Mouse (Mus musculus): ENCODE results near the gene Enox1. TPM values are rescaled to one million over a fixed set of nuclear protein-coding genes. Genes with fewer than 3 reads are reported as not detected.

Gene Enox1
- polyA plus RNA-seq, 1 experiment from 2014 or later: 18.3 TPM

- Histone ChIP-seq H3K4me3 (ENCODE audit: low read depth, low read length) (no peak overlapping the region), H3K9me3 (ENCODE audit: control insufficient read depth, low read length) (no peaks in the 10 kb centered on the region), H3K36me3 (ENCODE audit: control insufficient read depth, insufficient read depth, low read length) (no peaks in the 10 kb centered on the region), H3K27me3 (ENCODE audit: control insufficient read depth, insufficient read depth, low read length) (no peaks in the 10 kb centered on the region), H3K9ac (ENCODE audit: low read depth, low read length) (no peak overlapping the region), H3K27ac (ENCODE audit: low read depth, low read length) (no peak overlapping the region), H3K4me1 (replicated peaks; ENCODE audit: control insufficient read depth, insufficient read depth, low read length) (no peaks in the 10 kb centered on the region), H3K4me2 (replicated peaks; ENCODE audit: low read depth, low read length) (no peak overlapping the region)
- DNase-seq (ENCODE audit: low spot score): no peak
- ATAC-seq (ENCODE audit: low FRiP score): no peak
- 89% methylated on average over 2 of the region's 2 CpGs for WGBS
Observed at GRCm38 (mm10) chr14:77646196-77646595, 489.6 kb downstream of the Enox1 start.

GRCm38 (mm10) chr14:77647017-77647416 is 490.5 kb downstream of the Enox1 start:
- 95% methylated on average over 6 of the region's 6 CpGs for WGBS

GRCm38 (mm10) chr14:77648305-77648704 is 491.7 kb downstream of the Enox1 start:
- H3K4me2 ChIP-seq (replicated peaks; ENCODE audit: low read depth, low read length): no peak overlapping the region
- ATAC-seq (ENCODE audit: low FRiP score) (no peak), DNase-seq (ENCODE audit: low spot score) (no peak)
- no peaks in the 10 kb centered on the region for H3K4me1 ChIP-seq (replicated peaks; ENCODE audit: control insufficient read depth, insufficient read depth, low read length)
- 73% methylated on average over 8 of the region's 8 CpGs for WGBS
- H3K4me3 ChIP-seq (ENCODE audit: low read depth, low read length): no peak overlapping the region
- H3K9me3 ChIP-seq (ENCODE audit: control insufficient read depth, low read length): no peaks in the 10 kb centered on the region
- H3K9ac ChIP-seq (ENCODE audit: low read depth, low read length): no peak overlapping the region
- H3K27ac ChIP-seq (ENCODE audit: low read depth, low read length): no peak overlapping the region
- no peaks in the 10 kb centered on the region for H3K36me3 ChIP-seq (ENCODE audit: control insufficient read depth, insufficient read depth, low read length)
- H3K27me3 ChIP-seq (ENCODE audit: control insufficient read depth, insufficient read depth, low read length): no peaks in the 10 kb centered on the region

More at GRCm38 (mm10) chr14:77647017-77647416, 490.5 kb downstream of the Enox1 start:
- no peak overlapping the region for H3K4me3 ChIP-seq (ENCODE audit: low read depth, low read length)
- ATAC-seq (ENCODE audit: low FRiP score) (no peak), DNase-seq (ENCODE audit: low spot score) (no peak)
- H3K4me1 ChIP-seq (replicated peaks; ENCODE audit: control insufficient read depth, insufficient read depth, low read length): no peaks in the 10 kb centered on the region
- H3K4me2 ChIP-seq (replicated peaks; ENCODE audit: low read depth, low read length): no peak overlapping the region
- H3K27ac ChIP-seq (ENCODE audit: low read depth, low read length): no peak overlapping the region
- H3K9me3 ChIP-seq (ENCODE audit: control insufficient read depth, low read length): no peaks in the 10 kb centered on the region
- no peak overlapping the region for H3K9ac ChIP-seq (ENCODE audit: low read depth, low read length)
- H3K27me3 ChIP-seq (ENCODE audit: control insufficient read depth, insufficient read depth, low read length): no peaks in the 10 kb centered on the region
- H3K36me3 ChIP-seq (ENCODE audit: control insufficient read depth, insufficient read depth, low read length): no peaks in the 10 kb centered on the region

GRCm38 (mm10) chr14:77658739-77659138 is 502.2 kb downstream of the Enox1 start:
- no peak for DNase-seq (ENCODE audit: low spot score)
- H3K36me3 ChIP-seq (ENCODE audit: control insufficient read depth, insufficient read depth, low read length): no peaks in the 10 kb centered on the region
- H3K4me1 ChIP-seq (replicated peaks; ENCODE audit: control insufficient read depth, insufficient read depth, low read length): no peaks in the 10 kb centered on the region
- WGBS: 88% methylated on average over 4 of the region's 4 CpGs
- H3K27ac ChIP-seq (ENCODE audit: low read depth, low read length): no peak overlapping the region
- H3K4me2 ChIP-seq (replicated peaks; ENCODE audit: low read depth, low read length): no peak overlapping the region
- H3K9me3 ChIP-seq (ENCODE audit: control insufficient read depth, low read length): peaks cover 3% of the 10 kb centered on the region; the same call in 1 of the 2 replicates
- no peaks in the 10 kb centered on the region for H3K27me3 ChIP-seq (ENCODE audit: control insufficient read depth, insufficient read depth, low read length)
- H3K9ac ChIP-seq (ENCODE audit: low read depth, low read length): no peak overlapping the region
- ATAC-seq (ENCODE audit: low FRiP score): no peak
- H3K4me3 ChIP-seq (ENCODE audit: low read depth, low read length): no peak overlapping the region

GRCm38 (mm10) chr14:77662273-77662672 is 505.7 kb downstream of the Enox1 start:
- H3K4me2 ChIP-seq (replicated peaks; ENCODE audit: low read depth, low read length): no peak overlapping the region
- ATAC-seq (ENCODE audit: low FRiP score) (no peak), DNase-seq (ENCODE audit: low spot score) (no peak)
- no peak overlapping the region for H3K9ac ChIP-seq (ENCODE audit: low read depth, low read length)
- H3K27ac ChIP-seq (ENCODE audit: low read depth, low read length): no peak overlapping the region
- H3K27me3 ChIP-seq (ENCODE audit: control insufficient read depth, insufficient read depth, low read length): no peaks in the 10 kb centered on the region
- no peaks in the 10 kb centered on the region for H3K4me1 ChIP-seq (replicated peaks; ENCODE audit: control insufficient read depth, insufficient read depth, low read length)
- H3K9me3 ChIP-seq (ENCODE audit: control insufficient read depth, low read length): no peaks in the 10 kb centered on the region
- no peaks in the 10 kb centered on the region for H3K36me3 ChIP-seq (ENCODE audit: control insufficient read depth, insufficient read depth, low read length)
- no peak overlapping the region for H3K4me3 ChIP-seq (ENCODE audit: low read depth, low read length)
- 81% methylated on average over 7 of the region's 7 CpGs for WGBS

GRCm38 (mm10) chr14:77662994-77663393 is 506.4 kb downstream of the Enox1 start:
- no peak for DNase-seq (ENCODE audit: low spot score)
- no peak overlapping the region for H3K27ac ChIP-seq (ENCODE audit: low read depth, low read length)
- ATAC-seq (ENCODE audit: low FRiP score): no peak
- no peaks in the 10 kb centered on the region for H3K4me1 ChIP-seq (replicated peaks; ENCODE audit: control insufficient read depth, insufficient read depth, low read length)
- H3K27me3 ChIP-seq (ENCODE audit: control insufficient read depth, insufficient read depth, low read length): no peaks in the 10 kb centered on the region
- H3K9ac ChIP-seq (ENCODE audit: low read depth, low read length): 0 out of 2 replicates have a peak overlapping the region, but pooled peaks have one; percentile 23
- 77% methylated on average over 8 of the region's 8 CpGs for WGBS
- no peaks in the 10 kb centered on the region for H3K9me3 ChIP-seq (ENCODE audit: control insufficient read depth, low read length)
- H3K36me3 ChIP-seq (ENCODE audit: control insufficient read depth, insufficient read depth, low read length): no peaks in the 10 kb centered on the region
- H3K4me2 ChIP-seq (replicated peaks; ENCODE audit: low read depth, low read length): no peak overlapping the region
- H3K4me3 ChIP-seq (ENCODE audit: low read depth, low read length): no peak overlapping the region

GRCm38 (mm10) chr14:77668096-77668495 is 511.5 kb downstream of the Enox1 start:
- ATAC-seq (ENCODE audit: low FRiP score): no peak
- Histone ChIP-seq H3K4me1 (replicated peaks; ENCODE audit: control insufficient read depth, insufficient read depth, low read length) (no peaks in the 10 kb centered on the region), H3K9me3 (ENCODE audit: control insufficient read depth, low read length) (no peaks in the 10 kb centered on the region), H3K4me3 (ENCODE audit: low read depth, low read length) (no peak overlapping the region), H3K36me3 (ENCODE audit: control insufficient read depth, insufficient read depth, low read length) (no peaks in the 10 kb centered on the region), H3K9ac (ENCODE audit: low read depth, low read length) (no peak overlapping the region), H3K27ac (ENCODE audit: low read depth, low read length) (no peak overlapping the region), H3K27me3 (ENCODE audit: control insufficient read depth, insufficient read depth, low read length) (no peaks in the 10 kb centered on the region), H3K4me2 (replicated peaks; ENCODE audit: low read depth, low read length) (no peak overlapping the region)
- WGBS: 49% methylated on average over 3 of the region's 3 CpGs
- DNase-seq (ENCODE audit: low spot score): no peak

- Histone ChIP-seq H3K27me3 (ENCODE audit: control insufficient read depth, insufficient read depth, low read length) (no peaks in the 10 kb centered on the region), H3K9ac (ENCODE audit: low read depth, low read length) (no peak overlapping the region), H3K36me3 (ENCODE audit: control insufficient read depth, insufficient read depth, low read length) (no peaks in the 10 kb centered on the region), H3K4me3 (ENCODE audit: low read depth, low read length) (no peak overlapping the region), H3K9me3 (ENCODE audit: control insufficient read depth, low read length) (no peaks in the 10 kb centered on the region), H3K4me1 (replicated peaks; ENCODE audit: control insufficient read depth, insufficient read depth, low read length) (no peaks in the 10 kb centered on the region), H3K4me2 (replicated peaks; ENCODE audit: low read depth, low read length) (no peak overlapping the region), H3K27ac (ENCODE audit: low read depth, low read length) (no peak overlapping the region)
- no peak for ATAC-seq (ENCODE audit: low FRiP score)
- WGBS: 78% methylated on average over 7 of the region's 7 CpGs
- no peak for DNase-seq (ENCODE audit: low spot score)
Observed at GRCm38 (mm10) chr14:77669494-77669893, 512.9 kb downstream of the Enox1 start.

GRCm38 (mm10) chr14:77670945-77671344 is 514.4 kb downstream of the Enox1 start:
- H3K4me3 ChIP-seq (ENCODE audit: low read depth, low read length): no peak overlapping the region
- H3K27me3 ChIP-seq (ENCODE audit: control insufficient read depth, insufficient read depth, low read length): no peaks in the 10 kb centered on the region
- ATAC-seq (ENCODE audit: low FRiP score) (no peak), DNase-seq (ENCODE audit: low spot score) (no peak)
- no peaks in the 10 kb centered on the region for H3K9me3 ChIP-seq (ENCODE audit: control insufficient read depth, low read length)
- WGBS: 88% methylated on average over 5 of the region's 5 CpGs
- H3K4me2 ChIP-seq (replicated peaks; ENCODE audit: low read depth, low read length): no peak overlapping the region
- H3K27ac ChIP-seq (ENCODE audit: low read depth, low read length): no peak overlapping the region
- H3K36me3 ChIP-seq (ENCODE audit: control insufficient read depth, insufficient read depth, low read length): no peaks in the 10 kb centered on the region
- H3K4me1 ChIP-seq (replicated peaks; ENCODE audit: control insufficient read depth, insufficient read depth, low read length): no peaks in the 10 kb centered on the region
- no peak overlapping the region for H3K9ac ChIP-seq (ENCODE audit: low read depth, low read length)

All from hindbrain, embryonic 11.5 days (tissue).